Mouse (Mus musculus): Measurements from ENCODE around the gene Fubp1. TPM values are rescaled to one million over a fixed set of nuclear protein-coding genes. Genes with fewer than 3 reads are reported as not detected.
A peak's percentile ranks its signal among the peaks of the same experiment; 100 is the strongest.
"Not testable (repeated sequence)": the region's sequence is repeated elsewhere in the genome, so short reads cannot be mapped to it uniquely, and the experiment has no call there.

Fubp1 gene
- total and polyA plus RNA-seq, 3 experiments = 196 to 202 TPM; not detected in 1

DNA sequence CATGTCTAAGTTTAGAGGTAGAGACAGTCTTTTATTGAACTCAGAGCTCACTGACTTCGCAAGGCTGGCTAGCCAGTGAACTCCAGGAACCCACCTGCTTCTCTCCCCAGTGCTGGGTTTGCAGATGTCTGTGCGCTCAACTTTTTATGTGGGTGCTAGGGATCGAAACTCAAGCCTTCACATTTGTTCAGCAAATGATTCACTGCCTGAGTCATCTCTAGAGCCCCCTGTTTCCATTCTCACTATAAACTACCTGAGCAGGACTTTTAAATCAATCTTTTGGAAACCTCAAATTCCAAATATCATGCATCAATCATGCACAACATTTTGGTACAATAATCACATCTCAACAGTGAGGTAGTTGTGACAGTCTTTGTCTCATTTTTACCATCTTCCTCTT lies 47.3 kb downstream of the Fubp1 start:
- Histone ChIP-seq H3K4me3 (ENCODE audit: control insufficient read depth in 1 of 2, insufficient read depth in 1 of 2, low read depth in 2 of 2, low read length in 2 of 2) (no peak overlapping the region), H3K27ac (ENCODE audit: control insufficient read depth, low read depth, low read length) (no peak overlapping the region), H3K9me3 (replicated peaks; ENCODE audit: insufficient read depth, low read length) (no peaks in the 10 kb centered on the region), H3K9ac (ENCODE audit: control insufficient read depth, low read depth, low read length, poor library complexity, severe bottlenecking) (no peak overlapping the region), H3K4me1 (ENCODE audit: control insufficient read depth in 1 of 2, insufficient read depth in 2 of 2, low read length in 2 of 2) (peaks cover 0 to 13% of the 10 kb centered on the region in 2 experiments; a peak in 2 of 4 replicates), H3K27me3 (ENCODE audit: control insufficient read depth in 1 of 2, insufficient read depth in 2 of 2, low read length in 2 of 2) (no peaks in the 10 kb centered on the region), H3K79me2 (ENCODE audit: control insufficient read depth, insufficient read depth, low read length, poor library complexity) (no peaks in the 10 kb centered on the region), H3K36me3 (ENCODE audit: control insufficient read depth in 1 of 2, insufficient read depth in 2 of 2, low read length in 2 of 2) (peaks cover 0 to 10% of the 10 kb centered on the region in 2 experiments; a peak in 2 of 4 replicates)
- no peak for DNase-seq (ENCODE audit: low read depth, low spot score)
- no peak for TF ChIP-seq TBP (IDR thresholded peaks at IDR 0.05; ENCODE audit: low read depth, low read length)
- TF ChIP-seq EP300 (IDR thresholded peaks at IDR 0.05; ENCODE audit: low read depth in 1 of 2, low read length in 2 of 2) = no peak
- TF ChIP-seq KAT2A (conservative IDR thresholded peaks at IDR 0.05; ENCODE audit: low read depth, low read length) = no peak
- TF ChIP-seq ZKSCAN1 (IDR thresholded peaks at IDR 0.05; ENCODE audit: low read depth, low read length) = no peak
- no peak for TF ChIP-seq POLR2AphosphoS5 (IDR thresholded peaks at IDR 0.05; ENCODE audit: borderline replicate concordance, low read depth, low read length)
- TF ChIP-seq ZMIZ1 (IDR thresholded peaks at IDR 0.05; ENCODE audit: low read depth, low read length) = no peak
- no peak for TF ChIP-seq MYB (IDR thresholded peaks at IDR 0.05; ENCODE audit: low read depth, low read length)
- no peak for TF ChIP-seq NRF1 (IDR thresholded peaks at IDR 0.05; ENCODE audit: insufficient read depth, low read depth, low read length, poor library complexity, severe bottlenecking)
- no peak for TF ChIP-seq TAL1 (IDR thresholded peaks at IDR 0.05; ENCODE audit: low read length)
- TF ChIP-seq JUND (IDR thresholded peaks at IDR 0.05; ENCODE audit: low read depth, low read length) = no peak
- TF ChIP-seq TCF12 (IDR thresholded peaks at IDR 0.05; ENCODE audit: low read depth, low read length) = no peak
- no peak for TF ChIP-seq USF1 (IDR thresholded peaks at IDR 0.05; ENCODE audit: low read depth, low read length)

DNA sequence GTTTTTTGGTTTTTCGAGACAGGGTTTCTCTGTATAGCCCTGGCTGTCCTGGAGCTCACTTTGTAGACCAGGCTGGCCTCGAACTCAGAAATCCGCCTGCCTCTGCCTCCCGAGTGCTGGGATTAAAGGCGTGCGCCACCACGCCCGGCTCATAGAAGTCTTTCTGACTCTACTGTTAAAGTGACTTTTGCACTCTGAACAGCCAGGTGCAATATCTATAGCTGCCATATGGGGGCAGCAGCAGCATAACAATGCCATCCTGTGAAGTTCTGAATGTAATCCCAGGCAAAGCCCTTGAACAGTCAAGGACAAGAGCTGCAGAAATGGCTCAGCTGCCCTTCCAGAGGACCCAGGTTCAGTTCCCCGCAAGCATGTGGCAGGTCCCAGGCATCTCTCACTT lies 49.2 kb downstream of the Fubp1 start:
- not testable (repeated sequence) for H3K9ac ChIP-seq (ENCODE audit: control insufficient read depth, low read depth, low read length, poor library complexity, severe bottlenecking); H3K79me2 ChIP-seq (ENCODE audit: control insufficient read depth, insufficient read depth, low read length, poor library complexity); H3K27ac ChIP-seq (ENCODE audit: control insufficient read depth, low read depth, low read length); H3K27me3 ChIP-seq (ENCODE audit: control insufficient read depth in 1 of 2, insufficient read depth in 2 of 2, low read length in 2 of 2); H3K4me3 ChIP-seq (ENCODE audit: control insufficient read depth in 1 of 2, insufficient read depth in 1 of 2, low read depth in 2 of 2, low read length in 2 of 2); H3K9me3 ChIP-seq (replicated peaks; ENCODE audit: insufficient read depth, low read length)
- peak; percentile 90 for DNase-seq (ENCODE audit: low read depth, low spot score)
- Histone ChIP-seq H3K4me1 (ENCODE audit: control insufficient read depth in 1 of 2, insufficient read depth in 2 of 2, low read length in 2 of 2) (peaks cover 0 to 13% of the 10 kb centered on the region in 2 experiments; a peak in 2 of 4 replicates), H3K36me3 (ENCODE audit: control insufficient read depth in 1 of 2, insufficient read depth in 2 of 2, low read length in 2 of 2) (peaks cover 0 to 13% of the 10 kb centered on the region in 2 experiments; a peak in 2 of 4 replicates)
- peak; percentile 39; the same call in 1 of the 2 replicates for TF ChIP-seq JUND (IDR thresholded peaks at IDR 0.05; ENCODE audit: low read depth, low read length)
- peak; percentile 94 for TF ChIP-seq RAD21 (IDR thresholded peaks at IDR 0.05; ENCODE audit: low read depth, low read length)
- TF ChIP-seq CTCF (IDR thresholded peaks at IDR 0.05 in 2 of 3, conservative IDR thresholded peaks at IDR 0.05 in 1 of 3; ENCODE audit: control insufficient read depth in 1 of 3, insufficient read depth in 1 of 3, low read depth in 2 of 3, low read length in 3 of 3, poor library complexity in 1 of 3, severe bottlenecking in 1 of 3) = peak; percentile 69 to 89 (median 79)
- 0 out of 4 replicates have a peak, but pooled peaks of 1 of the 2 experiments have one; percentile 4 for TF ChIP-seq EP300 (IDR thresholded peaks at IDR 0.05; ENCODE audit: low read depth in 1 of 2, low read length in 2 of 2)
- TF ChIP-seq SMC3 (IDR thresholded peaks at IDR 0.05; ENCODE audit: low read depth, low read length) = peak; percentile 83
- TF ChIP-seq SIN3A (IDR thresholded peaks at IDR 0.05; ENCODE audit: low read length) = peak; percentile 51; the same call in 1 of the 2 replicates
- peak; percentile 79 for TF ChIP-seq ZNF384 (IDR thresholded peaks at IDR 0.05; ENCODE audit: low read depth, low read length)
- peak; percentile 86 for TF ChIP-seq ZC3H11A (IDR thresholded peaks at IDR 0.05; ENCODE audit: low read depth, low read length)
- peak; percentile 98 for TF ChIP-seq TBP (IDR thresholded peaks at IDR 0.05; ENCODE audit: low read depth, low read length)

All from MEL (cell line).